Mouse (Mus musculus): ENCODE results near the gene Tgfbr1.

GRCm38 (mm10) chr4:47397951-47398687 lies 45.1 kb downstream of the Tgfbr1 start:
- TF ChIP-seq POLR2A (IDR thresholded peaks at IDR 0.05; ENCODE audit: borderline replicate concordance, control insufficient read depth, low read depth, low read length) (no peak), CTCF (IDR thresholded peaks at IDR 0.05; ENCODE audit: control insufficient read depth, insufficient read depth, low read length) (no peak)

Measured in bone marrow, adult 2 months (tissue).